In the genomic region with DNA sequence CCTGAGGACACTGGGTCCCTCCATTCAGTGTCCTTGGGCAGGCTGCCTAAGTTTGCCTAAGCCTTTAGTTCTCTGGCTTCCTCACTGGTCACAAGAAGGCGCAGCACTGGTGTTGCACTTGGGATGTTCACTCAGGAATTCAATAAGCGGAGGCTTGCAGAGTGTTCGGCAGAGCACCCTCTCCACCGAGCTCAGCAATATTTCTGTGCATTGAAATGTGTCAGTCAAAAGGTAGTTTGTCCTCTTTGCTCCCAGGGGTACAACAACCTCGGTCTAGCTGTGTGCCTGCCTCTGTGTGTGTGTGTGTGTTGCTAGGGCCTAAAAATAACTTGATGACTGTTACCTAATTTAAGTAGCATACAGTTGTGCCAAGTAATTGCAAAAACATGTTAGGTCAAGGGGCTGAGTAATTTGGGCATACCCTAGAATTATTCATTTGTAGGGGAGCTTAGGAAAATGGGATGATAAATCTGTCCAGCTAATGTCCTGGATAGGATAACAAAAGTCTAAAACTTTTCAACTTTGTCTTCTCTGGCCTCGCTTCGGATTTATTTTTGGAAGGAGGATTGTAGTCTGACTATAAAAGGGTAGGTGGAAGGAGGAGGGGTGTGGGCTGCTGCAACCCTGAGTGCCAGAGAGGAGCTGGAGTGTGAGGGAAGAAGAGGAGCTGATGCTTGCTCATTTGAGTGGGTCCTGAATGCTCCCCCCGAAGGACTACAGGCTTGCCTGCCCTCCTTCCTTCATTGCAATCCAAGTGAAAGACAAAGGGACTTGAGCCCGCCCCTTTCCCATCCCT, we compare ENCODE assay signal across 10 mouse cellular contexts. TPM values are rescaled to one million over a fixed set of nuclear protein-coding genes. Genes with fewer than 3 reads are reported as not detected.
DNase-seq lines count a peak whose midpoint lies in the region; ATAC-seq and TF ChIP-seq lines count a peak whose summit lies in the region.
"Had no signal": no experiment of that assay in that cellular context is flagged by ENCODE, and none has a peak within 500 bp of the region (broad histone marks: within the 10 kb centered on the region; RNA-seq: fewer than 3 reads in every experiment).

No protein-coding gene starts in this region.

- H3K27me3 ChIP-seq in forebrain, embryonic 14.5 days (replicated peaks; ENCODE audit: control insufficient read depth, insufficient read depth, low read length) = no peaks in the 10 kb centered on the region
- H3K27me3 ChIP-seq in forebrain, embryonic 15.5 days = no peaks in the 10 kb centered on the region
- H3K27me3 ChIP-seq in MEL (ENCODE audit: control insufficient read depth in 1 of 2, insufficient read depth in 2 of 2, low read length in 2 of 2) = no peaks in the 10 kb centered on the region
- H3K27me3 ChIP-seq in limb, embryonic 15.5 days = no peaks in the 10 kb centered on the region
- H3K27me3 ChIP-seq: embryonic facial prominence, embryonic 12.5 days; neural tube, embryonic 12.5 days had no signal

- no peak overlapping the region for H3K4me3 ChIP-seq in forebrain, embryonic 14.5 days (ENCODE audit: low read depth, low read length)
- H3K4me3 ChIP-seq in forebrain, embryonic 15.5 days = no peak overlapping the region
- no peak overlapping the region for H3K4me3 ChIP-seq in MEL (ENCODE audit: control insufficient read depth in 1 of 2, insufficient read depth in 1 of 2, low read depth in 2 of 2, low read length in 2 of 2)
- H3K4me3 ChIP-seq in limb, embryonic 15.5 days = no peak overlapping the region
- no peak overlapping the region; the same call in 1 of the 2 replicates for H3K4me3 ChIP-seq in left cerebral cortex, adult 2 months
- H3K4me3 ChIP-seq: embryonic facial prominence, embryonic 12.5 days; neural tube, embryonic 12.5 days had no signal

- no peak; the same call in none of the 2 replicates for ATAC-seq in forebrain, embryonic 14.5 days
- no peak for ATAC-seq in forebrain, embryonic 15.5 days (replicated peaks)
- ATAC-seq in limb, embryonic 15.5 days (ENCODE audit: insufficient number of reproducible peaks, low FRiP score, low TSS enrichment, low read depth) = no peak

- no peaks in the 10 kb centered on the region for H3K79me2 ChIP-seq in MEL (ENCODE audit: control insufficient read depth, insufficient read depth, low read length, poor library complexity)

- no peak for TF ChIP-seq RAD21 in MEL (IDR thresholded peaks at IDR 0.05; ENCODE audit: low read depth, low read length)

- TF ChIP-seq CTCF in MEL (IDR thresholded peaks at IDR 0.05 in 2 of 3, conservative IDR thresholded peaks at IDR 0.05 in 1 of 3; ENCODE audit: control insufficient read depth in 1 of 3, insufficient read depth in 1 of 3, low read depth in 2 of 3, low read length in 3 of 3, poor library complexity in 1 of 3, severe bottlenecking in 1 of 3) = no peak
- no peak for TF ChIP-seq CTCF in left cerebral cortex, adult 2 months (IDR thresholded peaks at IDR 0.05)

- TF ChIP-seq EP300 in MEL (IDR thresholded peaks at IDR 0.05; ENCODE audit: low read depth in 1 of 2, low read length in 2 of 2) = no peak

- 0 out of 2 replicates have a peak, but pooled peaks cover 6% of the 10 kb centered on the region for H3K36me3 ChIP-seq in forebrain, embryonic 14.5 days (ENCODE audit: control insufficient read depth, insufficient read depth, low read length)
- H3K36me3 ChIP-seq in forebrain, embryonic 15.5 days = no peaks in the 10 kb centered on the region
- H3K36me3 ChIP-seq in MEL (ENCODE audit: control insufficient read depth in 1 of 2, insufficient read depth in 2 of 2, low read length in 2 of 2) = peaks cover 0 to 8% of the 10 kb centered on the region in 2 experiments; a peak in 2 of 4 replicates
- H3K36me3 ChIP-seq in limb, embryonic 15.5 days = 0 out of 2 replicates have a peak, but pooled peaks cover 5% of the 10 kb centered on the region
- H3K36me3 ChIP-seq: embryonic facial prominence, embryonic 12.5 days; neural tube, embryonic 12.5 days had no signal

- no peaks in the 10 kb centered on the region for H3K9me3 ChIP-seq in forebrain, embryonic 14.5 days (replicated peaks; ENCODE audit: control insufficient read depth, low read length)
- no peaks in the 10 kb centered on the region for H3K9me3 ChIP-seq in forebrain, embryonic 15.5 days
- H3K9me3 ChIP-seq in MEL (replicated peaks; ENCODE audit: insufficient read depth, low read length) = no peaks in the 10 kb centered on the region
- H3K9me3 ChIP-seq in limb, embryonic 15.5 days = no peaks in the 10 kb centered on the region
- H3K9me3 ChIP-seq: embryonic facial prominence, embryonic 12.5 days; neural tube, embryonic 12.5 days had no signal

- peak overlapping the region; percentile 26; the same call in 1 of the 2 replicates for H3K4me2 ChIP-seq in forebrain, embryonic 14.5 days (ENCODE audit: low read length)
- no peak overlapping the region for H3K4me2 ChIP-seq in forebrain, embryonic 15.5 days (replicated peaks)
- H3K4me2 ChIP-seq in limb, embryonic 15.5 days = peak overlapping the region; percentile 22; the same call in 1 of the 2 replicates
- H3K4me2 ChIP-seq: embryonic facial prominence, embryonic 12.5 days; neural tube, embryonic 12.5 days had no signal

- intact Hi-C loops in left cerebral cortex, adult 2 months (cut with DNase I) = no loop called here

- TF ChIP-seq POLR2A in MEL (IDR thresholded peaks at IDR 0.05; ENCODE audit: control insufficient read depth in 1 of 2, insufficient read depth in 1 of 2, low read depth in 1 of 2, low read length in 2 of 2, poor library complexity in 1 of 2) = no peak

- WGBS in forebrain, embryonic 14.5 days = 65% methylated on average over 9 of the region's 9 CpGs
- 60% methylated on average over 9 of the region's 9 CpGs for WGBS in forebrain, embryonic 15.5 days
- WGBS in limb, embryonic 15.5 days = 51% methylated on average over 9 of the region's 9 CpGs

- peak; percentile 14 for DNase-seq in forebrain, embryonic 14.5 days (ENCODE audit: low spot score)
- no peak for DNase-seq in MEL (ENCODE audit: low read depth, low spot score)
- DNase-seq in heart, adult 11 months = peak; percentile 96
- no peak for DNase-seq in retina, embryonic 14.5 days (ENCODE audit: low spot score)
- no peak for DNase-seq in right cerebral cortex, adult 2 months (ENCODE audit: low spot score in 2 of 2)
- DNase-seq in left cerebral cortex, adult 2 months (ENCODE audit: extremely low spot score in 1 of 2, low spot score in 2 of 2) = no peak

- H3K9ac ChIP-seq in forebrain, embryonic 14.5 days (ENCODE audit: low read length) = peak overlapping the region; percentile 35; the same call in 1 of the 2 replicates
- H3K9ac ChIP-seq in forebrain, embryonic 15.5 days (replicated peaks) = no peak overlapping the region
- no peak overlapping the region; the same call in 1 of the 2 replicates for H3K9ac ChIP-seq in MEL (ENCODE audit: control insufficient read depth, low read depth, low read length, poor library complexity, severe bottlenecking)
- H3K9ac ChIP-seq in limb, embryonic 15.5 days = no peak overlapping the region
- H3K9ac ChIP-seq: embryonic facial prominence, embryonic 12.5 days; neural tube, embryonic 12.5 days had no signal

- H3K4me1 ChIP-seq in forebrain, embryonic 14.5 days (ENCODE audit: control insufficient read depth, insufficient read depth, low read length) = peaks cover 8% of the 10 kb centered on the region
- peaks cover 18% of the 10 kb centered on the region for H3K4me1 ChIP-seq in forebrain, embryonic 15.5 days
- H3K4me1 ChIP-seq in MEL (ENCODE audit: control insufficient read depth in 1 of 2, insufficient read depth in 2 of 2, low read length in 2 of 2) = peaks cover 8 to 10% of the 10 kb centered on the region in 2 experiments
- peaks cover 36% of the 10 kb centered on the region for H3K4me1 ChIP-seq in limb, embryonic 15.5 days

- H3K27ac ChIP-seq in forebrain, embryonic 14.5 days (ENCODE audit: low read depth, low read length) = no peak overlapping the region
- no peak overlapping the region for H3K27ac ChIP-seq in forebrain, embryonic 15.5 days (replicated peaks)
- H3K27ac ChIP-seq in MEL (ENCODE audit: control insufficient read depth, low read depth, low read length) = peak overlapping the region; percentile 44; the same call in 1 of the 2 replicates
- peak overlapping the region; percentile 44 for H3K27ac ChIP-seq in limb, embryonic 15.5 days
- no peak overlapping the region for H3K27ac ChIP-seq in left cerebral cortex, adult 2 months
- H3K27ac ChIP-seq: embryonic facial prominence, embryonic 12.5 days; neural tube, embryonic 12.5 days had no signal

TF ChIP-seq in MEL, 35 proteins besides CTCF, POLR2A, EP300 and RAD21 (continues in another document):
- TF ChIP-seq GABPA (IDR thresholded peaks at IDR 0.05; ENCODE audit: low read depth, low read length) (no peak), JUND (IDR thresholded peaks at IDR 0.05; ENCODE audit: low read depth, low read length) (no peak), MEF2A (IDR thresholded peaks at IDR 0.05; ENCODE audit: extremely low read depth, insufficient replicate concordance, low read depth, low read length, poor library complexity, severe bottlenecking) (no peak), ZKSCAN1 (IDR thresholded peaks at IDR 0.05; ENCODE audit: low read depth, low read length) (no peak), KAT2A (conservative IDR thresholded peaks at IDR 0.05; ENCODE audit: low read depth, low read length) (no peak), HCFC1 (IDR thresholded peaks at IDR 0.05; ENCODE audit: low read depth, low read length) (no peak), RCOR1 (IDR thresholded peaks at IDR 0.05; ENCODE audit: low read depth, low read length) (no peak), SIN3A (IDR thresholded peaks at IDR 0.05; ENCODE audit: low read length) (no peak), UBTF (IDR thresholded peaks at IDR 0.05; ENCODE audit: borderline replicate concordance, insufficient read depth, low read depth, low read length) (no peak), POLR2AphosphoS2 (IDR thresholded peaks at IDR 0.05; ENCODE audit: low read length) (no peak)

RNA-seq across cellular contexts. Expression of a gene that starts 7.9 kb away (rescaled TPM):
- 0.38 and 0.72 TPM in 2 replicates for polyA plus RNA-seq in forebrain, embryonic 14.5 days (2014; fragmentation: Nextera tagmentation; extraction: Ambion mirVana)
- 0.65 and 0.78 TPM in 2 replicates for polyA plus RNA-seq in forebrain, embryonic 15.5 days (2015; fragmentation: Nextera tagmentation; extraction: Ambion mirVana)
- 0.16 and 0.35 TPM in 2 replicates for total RNA-seq in MEL (2012; rRNA removed)
- polyA plus RNA-seq in MEL (2012; ENCODE audit: insufficient read depth in 1 of 2, insufficient read length in 2 of 2, low read depth in 1 of 2, low replicate concordance in 2 of 2, missing spikeins in 1 of 2) = 1 to 10 TPM in 1 of 2 experiments, not detected in 1; 1.1 TPM
- polyA plus RNA-seq in limb, embryonic 15.5 days (2015; fragmentation: Nextera tagmentation; extraction: Ambion mirVana) = 1.2 and 1.6 TPM in 2 replicates
- not detected for total RNA-seq in left cerebral cortex, adult 2 months (2021)

RNA-seq across cellular contexts. Expression of a gene that starts 28.9 kb away (rescaled TPM):
- polyA plus RNA-seq in forebrain, embryonic 14.5 days (2014; fragmentation: Nextera tagmentation; extraction: Ambion mirVana) = 6.2 and 7.2 TPM in 2 replicates
- 5.1 and 6.3 TPM in 2 replicates for polyA plus RNA-seq in forebrain, embryonic 15.5 days (2015; fragmentation: Nextera tagmentation; extraction: Ambion mirVana)
- total RNA-seq in MEL (2012; rRNA removed) = 1.4 TPM in 2 replicates
- polyA plus RNA-seq in MEL (2012; ENCODE audit: insufficient read depth in 1 of 2, insufficient read length in 2 of 2, low read depth in 1 of 2, low replicate concordance in 2 of 2, missing spikeins in 1 of 2) = 1 to 10 TPM in 1 of 2 experiments, not detected in 1; 2.3 TPM
- 17.2 and 20.4 TPM in 2 replicates for polyA plus RNA-seq in limb, embryonic 15.5 days (2015; fragmentation: Nextera tagmentation; extraction: Ambion mirVana)
- 1 to 10 TPM; 6.1 to 6.8 TPM for total RNA-seq in left cerebral cortex, adult 2 months (2021)

Comparison
In these comparisons a context has a peak if more than half of its experiments do, and no peak if none do; other contexts are left out.
1. DNase-seq: peak in forebrain, embryonic 14.5 days (single experiment) and heart, adult 11 months (single experiment); none in MEL (single experiment), retina, embryonic 14.5 days (single experiment), right cerebral cortex, adult 2 months (0 of 2) and left cerebral cortex, adult 2 months (0 of 2).
2. H3K27ac ChIP-seq: peak in MEL (single experiment) and limb, embryonic 15.5 days (single experiment); none in forebrain, embryonic 14.5 days (single experiment), forebrain, embryonic 15.5 days (single experiment) and left cerebral cortex, adult 2 months (single experiment).